Mouse (Mus musculus) spleen, adult 2 months (tissue): ENCODE results near the gene Chrm3. TPM values are rescaled to one million over a fixed set of nuclear protein-coding genes. Genes with fewer than 3 reads are reported as not detected.

Experiments used
- DNase-seq, 2 experiments: peaks; one replicate each; pipeline versions ENCODE4 v3.0.0 to v3.0.0-alpha.2; 2012 to 2021; ENCODE audit warnings: low spot score in 2 of 2, low read depth in 1 of 2
- H3K27ac ChIP-seq: fragments of 200-500 bp; 2 replicates; pipeline ENCODE4 v1.5.1; 2012; ENCODE audit warnings: low read length, inconsistent platforms; ENCODE audit not compliant: insufficient read depth
- H3K27me3 ChIP-seq: fragments of 200-500 bp; 2 replicates; pipeline ENCODE4 v1.6.1; 2012; ENCODE audit warnings: mild to moderate bottlenecking, moderate library complexity, low read length, inconsistent platforms; ENCODE audit not compliant: control insufficient read depth, insufficient read depth
- H3K36me3 ChIP-seq: fragments of 200-500 bp; 2 replicates; pipeline ENCODE4 v1.6.1; 2012; ENCODE audit warnings: mild to moderate bottlenecking, low read length, inconsistent platforms; ENCODE audit not compliant: control insufficient read depth, insufficient read depth
- H3K4me1 ChIP-seq: fragments of 200-500 bp; 2 replicates; pipeline ENCODE4 v1.6.1; 2011; ENCODE audit warnings: inconsistent platforms; ENCODE audit not compliant: control insufficient read depth, insufficient read depth, insufficient read length
- H3K4me3 ChIP-seq: fragments of 200-500 bp; 2 replicates; pipeline ENCODE4 v1.5.1; 2011; ENCODE audit warnings: mild to moderate bottlenecking, inconsistent platforms; ENCODE audit not compliant: insufficient read depth, insufficient read length; ENCODE audit errors: extremely low read depth
- CTCF ChIP-seq: fragments of 200-500 bp; IDR thresholded peaks from 2 replicates; pipeline ENCODE4 v1.5.1; 2011; ENCODE audit warnings: mild to moderate bottlenecking, inconsistent platforms; ENCODE audit not compliant: insufficient read depth, insufficient read length, insufficient replicate concordance; ENCODE audit errors: extremely low read depth
- POLR2A ChIP-seq: fragments of 200-500 bp; IDR thresholded peaks from 2 replicates; pipeline ENCODE4 v1.6.1; 2011; ENCODE audit warnings: low read depth, low read length, inconsistent platforms
- WGBS: fragments of 180-500 bp; shearing (Covaris S2); methylation state at CpG from one replicate; pipeline ENCODE4 v1.1.7; 2018; 5-methylcytosine and 5-hydroxymethylcytosine counted together
- polyA plus RNA-seq: library from polyadenylated mRNA; depleted of rRNA; stranded (reverse); fragments of >200 nt; gene quantifications from 2 replicates; pipeline ENCODE4 v1.2.3, GENCODE M21; 2012

The Chrm3 gene
- polyA plus RNA-seq, 1 experiment, result 0.58 TPM

DNA sequence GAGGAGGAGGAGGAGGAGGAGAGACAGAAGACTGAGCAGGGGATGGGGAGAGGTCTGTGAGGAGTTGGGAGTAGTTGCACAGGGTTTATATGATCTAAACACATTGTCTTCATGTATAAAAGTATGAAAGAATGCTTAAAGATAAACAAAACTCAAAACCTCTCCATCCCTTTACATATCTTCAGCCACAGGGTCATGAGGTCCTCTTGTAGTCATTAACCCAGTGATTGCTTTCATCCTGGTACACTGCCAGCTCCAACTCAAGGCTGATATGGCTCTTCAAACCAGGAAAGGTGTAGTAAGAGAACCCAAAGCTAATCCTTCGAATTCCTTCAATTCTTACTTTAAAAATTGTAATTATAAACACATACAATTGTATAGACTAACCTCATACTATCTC is 470.7 kb downstream of the Chrm3 start:
- Histone ChIP-seq H3K27ac (no peak overlapping the region), H3K4me3 (no peak overlapping the region), H3K4me1 (no peaks in the 10 kb centered on the region), H3K27me3 (no peaks in the 10 kb centered on the region), H3K36me3 (no peaks in the 10 kb centered on the region)
- 66% methylated on average over 1 of the region's 1 CpGs for WGBS
- no peak for DNase-seq
- TF ChIP-seq POLR2A (no peak), CTCF (no peak)

- no peak overlapping the region for H3K4me3 ChIP-seq
- no peaks in the 10 kb centered on the region for H3K27me3 ChIP-seq
- TF ChIP-seq CTCF (no peak), POLR2A (no peak)
- WGBS, result 82% methylated on average over 5 of the region's 5 CpGs
- no peak for DNase-seq
- H3K4me1 ChIP-seq, result no peaks in the 10 kb centered on the region
- no peak overlapping the region for H3K27ac ChIP-seq
- H3K36me3 ChIP-seq, result no peaks in the 10 kb centered on the region
Measured at GRCm38 (mm10) chr13:9888284-9888683, 472.4 kb downstream of the Chrm3 start.

GRCm38 (mm10) chr13:9887261-9887660 is 473.4 kb downstream of the Chrm3 start:
- TF ChIP-seq POLR2A, result no peak
- no peak for TF ChIP-seq CTCF
- WGBS, result 87% methylated on average over 5 of the region's 5 CpGs
- H3K4me3 ChIP-seq, result no peak overlapping the region
- no peak overlapping the region for H3K27ac ChIP-seq
- H3K36me3 ChIP-seq, result no peaks in the 10 kb centered on the region
- DNase-seq, result no peak
- H3K4me1 ChIP-seq, result no peaks in the 10 kb centered on the region
- H3K27me3 ChIP-seq, result no peaks in the 10 kb centered on the region

DNA sequence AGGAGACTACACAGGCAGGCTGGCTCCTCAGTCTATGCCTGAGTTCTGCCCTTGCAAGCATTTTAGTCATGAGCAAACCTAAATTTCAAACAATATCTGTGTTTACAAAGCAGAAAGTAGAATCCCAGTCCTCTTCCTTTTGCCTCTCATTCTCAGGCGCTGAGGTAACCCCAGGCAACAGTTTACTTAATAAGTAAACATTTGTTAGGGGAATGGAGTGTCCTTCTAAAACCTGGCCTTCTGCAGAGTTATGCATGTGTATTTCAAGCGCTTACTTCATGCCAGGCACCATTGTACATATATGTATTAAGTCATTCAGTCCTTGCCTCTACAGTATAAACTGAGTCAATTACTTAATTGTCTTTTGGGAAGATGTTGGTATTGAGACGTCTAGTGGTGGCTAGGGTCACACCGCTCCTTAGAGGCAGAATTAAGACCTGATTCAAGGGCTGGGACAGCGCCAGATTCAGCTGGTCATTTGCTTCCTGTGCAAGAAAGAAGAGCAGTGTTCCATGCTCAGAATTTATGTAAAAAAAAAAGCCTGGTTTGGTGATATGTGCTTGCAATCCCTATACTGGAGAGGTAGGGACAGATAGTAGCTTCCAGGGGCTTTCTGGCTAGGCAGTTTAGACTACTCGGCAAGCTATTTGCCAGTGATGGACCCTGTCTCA is 474.0 kb downstream of the Chrm3 start:
- WGBS, result 87% methylated on average over 6 of the region's 6 CpGs
- TF ChIP-seq POLR2A (no peak), CTCF (no peak)
- no peak for DNase-seq

GRCm38 (mm10) chr13:9882362-9883282 is 478.0 kb downstream of the Chrm3 start:
- no peaks in the 10 kb centered on the region for H3K27me3 ChIP-seq
- H3K4me3 ChIP-seq, result no peak overlapping the region
- no peak overlapping the region for H3K27ac ChIP-seq
- H3K36me3 ChIP-seq, result no peaks in the 10 kb centered on the region
- peak; percentile 26 to 52 for DNase-seq
- H3K4me1 ChIP-seq, result no peaks in the 10 kb centered on the region
- peak; percentile 33; the same call in 1 of the 2 replicates for TF ChIP-seq CTCF
- no peak for TF ChIP-seq POLR2A
- WGBS, result 51% methylated on average over 15 of the region's 15 CpGs

More for the DNA sequence above, 474.0 kb downstream of the Chrm3 start:
- no peaks in the 10 kb centered on the region for H3K36me3 ChIP-seq
- H3K4me3 ChIP-seq, result no peak overlapping the region
- no peaks in the 10 kb centered on the region for H3K4me1 ChIP-seq
- H3K27me3 ChIP-seq, result no peaks in the 10 kb centered on the region
- H3K27ac ChIP-seq, result no peak overlapping the region

- TF ChIP-seq POLR2A (no peak), CTCF (no peak)
- WGBS, result 59% methylated on average over 4 of the region's 4 CpGs
- H3K4me1 ChIP-seq, result no peaks in the 10 kb centered on the region
Measured at GRCm38 (mm10) chr13:9881930-9882329, 478.7 kb downstream of the Chrm3 start.

More at GRCm38 (mm10) chr13:9881930-9882329, 478.7 kb downstream of the Chrm3 start:
- Histone ChIP-seq H3K36me3 (no peaks in the 10 kb centered on the region), H3K4me3 (no peak overlapping the region), H3K27me3 (no peaks in the 10 kb centered on the region), H3K27ac (no peak overlapping the region)
- no peak for DNase-seq
